Mouse (Mus musculus): Measurements from ENCODE around the gene Zc3h7b.

GRCm38 (mm10) chr15:81833481-81833880 is 88.6 kb downstream of the Zc3h7b start:
- TF ChIP-seq CTCF (IDR thresholded peaks at IDR 0.05; ENCODE audit: borderline replicate concordance, insufficient read depth, low read length): no peak
- no peak for TF ChIP-seq POLR2A (IDR thresholded peaks at IDR 0.05; ENCODE audit: low read depth, low read length)

All from embryonic fibroblast, embryonic 13.5 days (primary cell).